Mouse (Mus musculus) stomach, postnatal 0 days (tissue): Measurements from ENCODE around the gene Uri1. TPM values are rescaled to one million over a fixed set of nuclear protein-coding genes. Genes with fewer than 3 reads are reported as not detected.

Source experiments
- ATAC-seq: fragments of 200-750 bp; cut with Nextera tagmentation; 2 replicates; pipeline ENCODE4 v1.8.0; 2017; ENCODE audit not compliant: low FRiP score, low TSS enrichment
- DNase-seq: peaks from one replicate; pipeline ENCODE4 v3.0.0-alpha.2; 2016; ENCODE audit warnings: low spot score
- H3K27ac ChIP-seq: fragments of 300-500 bp; sonication (generic); replicated peaks from 2 replicates; pipeline ENCODE4 v1.5.1; 2014; ENCODE audit warnings: mild to moderate bottlenecking, control low read depth
- H3K27me3 ChIP-seq: fragments of 300-500 bp; sonication (generic); 2 replicates; pipeline ENCODE4 v1.6.1; 2014; ENCODE audit warnings: low read length; ENCODE audit not compliant: control insufficient read depth, insufficient read depth
- H3K36me3 ChIP-seq: fragments of 300-500 bp; sonication (generic); 2 replicates; pipeline ENCODE4 v1.6.1; 2014; ENCODE audit warnings: low read length, mixed read lengths; ENCODE audit not compliant: control insufficient read depth, insufficient read depth
- H3K4me1 ChIP-seq: fragments of 300-500 bp; sonication (generic); replicated peaks from 2 replicates; pipeline ENCODE4 v1.6.1; 2014; ENCODE audit warnings: antibody characterized with exemption; ENCODE audit not compliant: control insufficient read depth, insufficient read depth
- H3K4me2 ChIP-seq: fragments of 300-500 bp; sonication (generic); replicated peaks from 2 replicates; pipeline ENCODE4 v1.6.1; 2014; ENCODE audit warnings: low read depth, mild to moderate bottlenecking, control low read depth, moderate library complexity
- H3K4me3 ChIP-seq: fragments of 300-500 bp; sonication (generic); 2 replicates; pipeline ENCODE4 v1.5.1; 2014; ENCODE audit warnings: low read depth, low read length, control low read depth
- H3K9ac ChIP-seq: fragments of 300-500 bp; sonication (generic); 2 replicates; pipeline ENCODE4 v1.6.1; 2014; ENCODE audit warnings: mild to moderate bottlenecking, low read length, control low read depth, mixed read lengths
- H3K9me3 ChIP-seq: fragments of 300-500 bp; sonication (generic); 2 replicates; pipeline ENCODE4 v1.6.1; 2016; ENCODE audit warnings: low read length; ENCODE audit not compliant: control insufficient read depth
- CTCF ChIP-seq: IDR thresholded peaks from 2 replicates; pipeline ENCODE4 v1.5.1; 2016; ENCODE audit warnings: antibody characterized with exemption, low read depth, mild to moderate bottlenecking, moderate library complexity
- EP300 ChIP-seq: optimal IDR thresholded peaks from 2 replicates; pipeline ENCODE3; 2016; ENCODE audit warnings: antibody characterized with exemption
- WGBS: fragments of 180-500 bp; shearing (Covaris S2); extraction: QIAGEN DNeasy Blood & Tissue Kit; methylation state at CpG from one replicate; pipeline ENCODE4 v1.1.7; 2014; 5-methylcytosine and 5-hydroxymethylcytosine counted together
- polyA plus RNA-seq: library from polyadenylated mRNA; unstranded; fragments of >200 nt; fragmentation: Nextera tagmentation; extraction: Ambion mirVana; gene quantifications from 2 replicates; pipeline ENCODE4 v1.2.1, GENCODE M21; 2015

Gene Uri1
- polyA plus RNA-seq, 1 experiment from 2014 or later: 28.0 TPM

DNA sequence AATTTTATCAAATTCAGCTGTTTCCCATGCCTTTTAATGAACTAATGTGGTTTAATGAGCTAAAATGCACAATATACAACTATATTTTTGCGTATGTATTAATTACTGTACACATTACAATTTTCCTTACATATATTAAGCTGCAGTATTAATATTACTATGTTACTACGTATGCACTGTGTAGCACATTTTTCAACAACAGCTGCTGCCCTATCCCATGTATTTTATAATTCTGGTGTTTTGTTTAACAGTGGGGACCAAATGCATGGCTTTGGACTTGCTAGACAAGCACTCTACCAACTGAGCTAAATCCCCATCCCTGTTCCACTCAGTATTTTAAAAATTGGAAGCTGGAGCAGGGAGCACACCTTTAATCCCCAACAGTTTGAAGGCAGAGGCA is 3.6 kb downstream of the Uri1 start:
- WGBS: 31% methylated on average over 2 of the region's 2 CpGs
- Histone ChIP-seq H3K9me3 (no peaks in the 10 kb centered on the region), H3K36me3 (no peaks in the 10 kb centered on the region), H3K4me2 (peak overlapping the region; percentile 70), H3K4me1 (no peaks in the 10 kb centered on the region), H3K9ac (no peak overlapping the region), H3K27ac (no peak overlapping the region), H3K27me3 (no peaks in the 10 kb centered on the region), H3K4me3 (peak overlapping the region; percentile 90)
- no peak for ATAC-seq
- no peak for DNase-seq
- TF ChIP-seq CTCF (no peak), EP300 (no peak)

DNA sequence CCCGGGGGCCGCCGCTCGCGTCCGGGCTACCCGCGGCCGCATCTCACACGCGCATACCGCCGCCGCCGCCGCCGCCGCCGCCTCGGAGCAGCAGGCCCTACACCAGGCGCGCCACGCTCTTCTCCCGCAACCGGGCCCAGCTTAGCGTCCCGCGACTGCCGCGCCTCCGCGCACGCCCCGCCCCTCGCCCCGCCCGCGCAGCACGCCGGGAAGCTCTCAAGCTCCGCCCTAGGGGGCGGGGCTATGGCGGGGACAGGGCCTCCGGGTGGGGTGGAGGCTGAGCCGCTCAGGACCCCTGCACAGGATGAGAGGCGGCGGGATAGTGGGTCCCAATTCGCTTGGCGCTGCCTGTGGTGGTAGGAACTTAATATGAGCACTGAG is 4.0 kb downstream of the Uri1 start:
- H3K27me3 ChIP-seq: no peaks in the 10 kb centered on the region
- peak overlapping the region; percentile 90 for H3K4me3 ChIP-seq
- DNase-seq: peak; percentile 92
- TF ChIP-seq EP300 (no peak), CTCF (no peak)
- H3K4me1 ChIP-seq: no peaks in the 10 kb centered on the region
- peak overlapping the region; percentile 70 for H3K4me2 ChIP-seq
- peak overlapping the region; percentile 89 for H3K9ac ChIP-seq
- ATAC-seq: peak; percentile 94
- under 1% methylated on average over 34 of the region's 49 CpGs for WGBS
- H3K27ac ChIP-seq: peak overlapping the region; percentile 95
- H3K9me3 ChIP-seq: no peaks in the 10 kb centered on the region
- H3K36me3 ChIP-seq: no peaks in the 10 kb centered on the region

DNA sequence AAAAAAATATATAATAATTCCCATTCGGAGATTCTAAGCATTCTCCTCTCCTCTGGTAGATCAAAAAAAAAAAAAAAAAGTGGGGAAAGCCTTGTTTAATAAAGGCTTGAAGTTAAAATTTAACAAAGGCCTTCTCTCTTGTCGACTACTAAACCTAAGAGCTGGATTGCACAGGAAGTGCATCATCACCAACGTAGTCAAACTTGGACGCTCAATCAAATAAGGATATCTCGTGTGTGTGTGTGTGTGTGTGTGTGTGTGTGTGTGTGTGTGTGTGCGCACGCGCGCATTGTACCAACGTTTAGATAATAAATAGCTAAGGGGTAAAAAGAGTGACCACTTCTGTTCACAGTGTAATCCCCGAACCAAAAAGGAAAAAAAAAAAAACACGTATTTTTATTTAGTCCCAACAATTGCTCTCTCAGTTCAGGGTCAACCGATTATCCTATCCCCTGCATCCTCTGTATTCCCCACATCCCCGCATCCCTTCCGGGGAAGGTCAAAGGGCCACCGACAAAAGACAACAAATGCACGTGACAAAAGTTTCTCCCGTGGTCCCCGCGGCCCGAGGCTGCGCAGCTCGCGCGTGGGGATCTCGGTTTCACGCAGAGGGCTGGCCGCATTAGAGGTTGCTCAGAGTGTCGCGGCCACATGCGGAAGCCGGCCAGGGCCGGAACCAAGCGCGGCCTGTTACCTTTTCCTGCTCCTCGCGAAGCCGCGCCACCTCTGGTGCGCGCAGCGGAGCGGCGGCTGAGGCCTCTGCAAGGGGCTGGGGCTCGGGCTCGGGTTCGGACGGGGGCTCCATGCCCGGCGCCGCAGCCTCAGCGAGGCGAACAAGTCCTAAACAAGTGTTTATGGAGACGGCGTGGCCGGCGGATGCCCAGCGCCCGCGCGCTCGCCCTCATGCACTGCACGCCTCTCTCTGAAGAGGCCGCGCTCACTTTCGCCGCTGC is 4.7 kb downstream of the Uri1 start:
- Histone ChIP-seq H3K36me3 (no peaks in the 10 kb centered on the region), H3K4me1 (no peaks in the 10 kb centered on the region), H3K4me3 (peak overlapping the region; percentile 90), H3K27me3 (no peaks in the 10 kb centered on the region), H3K9me3 (no peaks in the 10 kb centered on the region), H3K9ac (peak overlapping the region; percentile 89), H3K27ac (peak overlapping the region; percentile 95), H3K4me2 (peak overlapping the region; percentile 70)
- ATAC-seq (peak; percentile 90), DNase-seq (peak; percentile 76)
- TF ChIP-seq CTCF (peak; percentile 34), EP300 (no peak)
- WGBS: under 1% methylated on average over 64 of the region's 67 CpGs

DNA sequence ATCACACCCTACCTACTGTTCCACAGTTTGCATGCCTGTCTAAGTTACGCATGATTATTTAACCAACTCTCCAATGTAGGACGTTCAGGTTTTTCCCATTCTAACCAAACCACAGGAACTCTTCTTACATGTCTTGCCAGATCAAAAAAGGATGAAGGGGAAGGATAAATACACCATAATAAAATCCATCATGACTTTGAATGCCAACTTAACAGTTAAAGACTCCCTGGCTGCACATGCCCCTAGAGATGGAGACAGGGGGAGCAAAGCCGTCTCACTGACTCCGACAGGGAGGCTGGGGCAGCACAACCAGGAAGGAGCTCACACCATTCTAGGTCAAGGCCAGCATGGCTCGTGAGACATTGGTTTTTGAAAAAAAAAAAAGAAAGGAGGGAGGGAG is 8.0 kb downstream of the Uri1 start:
- H3K27me3 ChIP-seq: no peaks in the 10 kb centered on the region
- no peak overlapping the region for H3K27ac ChIP-seq
- no peak overlapping the region for H3K9ac ChIP-seq
- DNase-seq (no peak), ATAC-seq (no peak)
- no peak for TF ChIP-seq EP300
- TF ChIP-seq CTCF: no peak
- WGBS: 57% methylated on average over 5 of the region's 5 CpGs
- H3K9me3 ChIP-seq: no peaks in the 10 kb centered on the region
- no peak overlapping the region for H3K4me2 ChIP-seq
- no peak overlapping the region for H3K4me3 ChIP-seq
- H3K36me3 ChIP-seq: no peaks in the 10 kb centered on the region
- H3K4me1 ChIP-seq: no peaks in the 10 kb centered on the region

DNA sequence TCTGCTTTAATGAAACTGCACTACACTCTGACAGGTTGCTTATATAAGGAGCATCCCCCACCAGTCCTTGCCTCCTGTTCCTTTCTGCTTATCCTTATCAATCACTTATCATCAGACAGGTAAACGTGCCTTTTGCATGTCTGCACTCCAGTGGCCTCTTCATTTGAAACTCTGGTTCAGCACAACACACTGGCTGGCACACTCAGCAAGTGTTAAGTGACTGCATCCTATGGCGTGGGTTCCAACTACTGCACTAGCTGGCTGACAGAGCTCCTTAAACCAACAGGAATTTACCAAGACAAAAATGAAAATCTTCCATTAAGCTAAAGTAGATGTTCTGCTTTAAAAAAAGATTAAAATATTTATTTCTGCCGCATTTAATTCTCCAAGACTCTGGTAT is 9.4 kb downstream of the Uri1 start:
- Histone ChIP-seq H3K4me3 (no peak overlapping the region), H3K27me3 (no peaks in the 10 kb centered on the region)
- no peak for ATAC-seq

DNA sequence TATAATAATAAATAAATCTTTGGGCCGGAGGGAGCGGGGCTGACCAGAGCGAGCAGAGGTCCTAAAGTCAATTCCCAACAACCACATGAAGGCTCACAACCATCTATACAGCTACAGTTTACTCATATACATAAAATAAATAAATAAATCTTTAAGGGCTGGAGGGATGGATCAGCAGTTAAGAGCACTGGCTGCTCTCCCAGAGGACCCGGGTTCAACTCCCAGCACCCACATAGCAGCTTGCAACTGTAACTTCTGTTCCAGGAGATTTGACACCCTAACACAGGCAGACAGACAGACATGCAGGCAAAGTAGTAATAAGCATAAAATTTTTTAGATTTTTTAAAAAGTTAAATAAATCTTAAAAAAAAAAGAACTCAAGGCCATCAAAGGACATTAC is 10.5 kb downstream of the Uri1 start:
- no peaks in the 10 kb centered on the region for H3K36me3 ChIP-seq
- H3K27me3 ChIP-seq: no peaks in the 10 kb centered on the region
- DNase-seq (no peak), ATAC-seq (no peak)
- H3K9me3 ChIP-seq: no peaks in the 10 kb centered on the region
- TF ChIP-seq EP300 (no peak), CTCF (no peak)
- H3K4me3 ChIP-seq: no peak overlapping the region
- WGBS: 98% methylated on average over 4 of the region's 4 CpGs
- no peaks in the 10 kb centered on the region for H3K4me1 ChIP-seq
- H3K9ac ChIP-seq: no peak overlapping the region
- H3K4me2 ChIP-seq: no peak overlapping the region
- no peak overlapping the region for H3K27ac ChIP-seq

More for the DNA sequence above, 9.4 kb downstream of the Uri1 start:
- H3K9ac ChIP-seq: no peak overlapping the region
- no peak overlapping the region for H3K27ac ChIP-seq
- H3K36me3 ChIP-seq: no peaks in the 10 kb centered on the region
- H3K4me1 ChIP-seq: no peaks in the 10 kb centered on the region
- no peaks in the 10 kb centered on the region for H3K9me3 ChIP-seq
- no peak overlapping the region for H3K4me2 ChIP-seq
- no peak for DNase-seq
- TF ChIP-seq CTCF (no peak), EP300 (no peak)
- WGBS: 45% methylated on average over 3 of the region's 3 CpGs
